Mouse (Mus musculus) embryo, embryonic 10.5 days (tissue): ENCODE data around the gene Fam122c.

ENCODE experiments used
- DNase-seq: peaks from one replicate; pipeline ENCODE4 v3.0.0-alpha.2; 2015; ENCODE audit warnings: low spot score

Fam122c gene

GRCm38 (mm10) chrX:53273124-53273523 is at the start of gene Fam122c:
TSS of gene Fam122c (plus strand) at chrX:53273424.
- no peak for DNase-seq

- no peak for DNase-seq
These were observed 48.8 kb upstream of the Fam122c start for GRCm38 (mm10) chrX:53224353-53224944.

GRCm38 (mm10) chrX:53231965-53232364 is 41.3 kb upstream of the Fam122c start:
- peak; percentile 42 for DNase-seq

- DNase-seq = peak; percentile 53
These were observed 39.5 kb upstream of the Fam122c start for GRCm38 (mm10) chrX:53233689-53234088.

- no peak for DNase-seq
These were observed 36.8 kb upstream of the Fam122c start for GRCm38 (mm10) chrX:53236404-53236803.

- DNase-seq = no peak
These were observed 35.3 kb upstream of the Fam122c start for GRCm38 (mm10) chrX:53237971-53238370.

GRCm38 (mm10) chrX:53240011-53240410 is 33.2 kb upstream of the Fam122c start, which contains the start of gene Plac1:
TSS of gene Plac1 (minus strand) at chrX:53240111.
- DNase-seq = no peak

GRCm38 (mm10) chrX:53255195-53255594 is 18.0 kb upstream of the Fam122c start:
- DNase-seq = peak; percentile 22

GRCm38 (mm10) chrX:53266186-53266585 is 7.0 kb upstream of the Fam122c start:
- DNase-seq = no peak

- peak; percentile 81 for DNase-seq
These were observed 4.4 kb upstream of the Fam122c start for GRCm38 (mm10) chrX:53268856-53269255.

- DNase-seq = peak; percentile 95
These were observed 3.7 kb upstream of the Fam122c start, which contains the start of gene Fam122b for GRCm38 (mm10) chrX:53269289-53270062. TSS of gene Fam122b (minus strand) at chrX:53269805.

- no peak for DNase-seq
These were observed 3.2 kb upstream of the Fam122c start for GRCm38 (mm10) chrX:53270063-53270432.

- DNase-seq = peak; percentile 52
These were observed 1.6 kb upstream of the Fam122c start for GRCm38 (mm10) chrX:53271628-53272027.

- DNase-seq = no peak
These were observed 14.7 kb downstream of the Fam122c start for GRCm38 (mm10) chrX:53287924-53288323.

- no peak for DNase-seq
These were observed 47.3 kb downstream of the Fam122c start for GRCm38 (mm10) chrX:53320564-53320963.

- no peak for DNase-seq
These were observed 47.9 kb downstream of the Fam122c start for GRCm38 (mm10) chrX:53321111-53321510.

- no peak for DNase-seq
These were observed 57.2 kb downstream of the Fam122c start for GRCm38 (mm10) chrX:53330396-53330795.

GRCm38 (mm10) chrX:53337355-53337754 is 64.1 kb downstream of the Fam122c start:
- DNase-seq = peak; percentile 14

- DNase-seq = peak; percentile 55
These were observed 68.3 kb downstream of the Fam122c start for GRCm38 (mm10) chrX:53341531-53341930.

GRCm38 (mm10) chrX:53348374-53348773 is 75.2 kb downstream of the Fam122c start:
- no peak for DNase-seq

- DNase-seq = no peak
These were observed 91.6 kb downstream of the Fam122c start for GRCm38 (mm10) chrX:53364668-53365383.

- peak; percentile 52 for DNase-seq
These were observed 96.5 kb downstream of the Fam122c start for GRCm38 (mm10) chrX:53369534-53370365.
